Mouse (Mus musculus) liver, postnatal 0 days (tissue): ENCODE data around the gene Ccdc107. TPM values are rescaled to one million over a fixed set of nuclear protein-coding genes. Genes with fewer than 3 reads are reported as not detected.

Experiments used
- ATAC-seq: fragments of 200-750 bp; cut with Nextera tagmentation; 2 replicates; pipeline ENCODE4 v1.8.0; 2017; ENCODE audit warnings: mild to moderate bottlenecking, moderate library complexity
- DNase-seq: peaks from one replicate; pipeline ENCODE4 v3.0.0-alpha.2; 2016
- H3K27ac ChIP-seq: fragments of 300-500 bp; sonication (generic); 2 replicates; pipeline ENCODE4 v1.5.1; 2014; ENCODE audit warnings: antibody characterized with exemption, moderate library complexity, mild to moderate bottlenecking, low read depth
- H3K27me3 ChIP-seq: fragments of 300-500 bp; sonication (generic); 2 replicates; pipeline ENCODE4 v1.6.1; 2014; ENCODE audit warnings: low read length, control low read depth, mixed read lengths; ENCODE audit not compliant: insufficient read depth
- H3K36me3 ChIP-seq: fragments of 300-500 bp; sonication (generic); replicated peaks from 2 replicates; pipeline ENCODE4 v1.6.1; 2014; ENCODE audit warnings: mild to moderate bottlenecking, control low read depth, low read length, moderate library complexity, mixed read lengths; ENCODE audit not compliant: insufficient read depth
- H3K4me1 ChIP-seq: fragments of 300-500 bp; sonication (generic); 2 replicates; pipeline ENCODE4 v1.6.1; 2014; ENCODE audit warnings: antibody characterized with exemption, mild to moderate bottlenecking, control low read depth; ENCODE audit not compliant: insufficient read depth
- H3K4me2 ChIP-seq: fragments of 300-500 bp; sonication (generic); 2 replicates; pipeline ENCODE4 v1.6.1; 2014; ENCODE audit warnings: low read depth, mild to moderate bottlenecking, low read length, moderate library complexity, mixed read lengths
- H3K4me3 ChIP-seq: fragments of 300-500 bp; sonication (generic); 2 replicates; pipeline ENCODE4 v1.5.1; 2014; ENCODE audit warnings: low read depth, low read length
- H3K9ac ChIP-seq: fragments of 300-500 bp; sonication (generic); replicated peaks from 2 replicates; pipeline ENCODE4 v1.6.1; 2014; ENCODE audit warnings: mild to moderate bottlenecking, moderate library complexity
- H3K9me3 ChIP-seq: fragments of 300-500 bp; sonication (generic); 2 replicates; pipeline ENCODE4 v1.6.1; 2016; ENCODE audit warnings: mild to moderate bottlenecking, control low read depth, low read length, mixed read lengths
- CTCF ChIP-seq: sonication (generic); IDR thresholded peaks from 2 replicates; pipeline ENCODE4 v1.5.1; 2016; ENCODE audit warnings: antibody characterized with exemption, low read depth
- EP300 ChIP-seq: IDR thresholded peaks from 2 replicates; pipeline ENCODE4 v1.6.1; 2016; ENCODE audit warnings: antibody characterized with exemption, low read depth, mild to moderate bottlenecking
- WGBS: fragments of 180-500 bp; shearing (Covaris S2); extraction: QIAGEN DNeasy Blood & Tissue Kit; methylation state at CpG from one replicate; pipeline ENCODE4 v1.1.7; 2014; ENCODE audit not compliant: insufficient replicate concordance; 5-methylcytosine and 5-hydroxymethylcytosine counted together
- polyA plus RNA-seq: library from polyadenylated mRNA; unstranded; fragments of >200 nt; fragmentation: Nextera tagmentation; extraction: Ambion mirVana; gene quantifications from 2 replicates; pipeline ENCODE4 v1.2.1, GENCODE M21; 2015

Gene Ccdc107
- polyA plus RNA-seq, 1 experiment from 2014 or later = 41.1 TPM

- no peak overlapping the region for H3K4me3 ChIP-seq
- ATAC-seq (peak; percentile 12), DNase-seq (no peak)
- WGBS = 55% methylated on average over 5 of the region's 5 CpGs
- H3K4me2 ChIP-seq = no peak overlapping the region
- H3K4me1 ChIP-seq = peaks cover 12% of the 10 kb centered on the region
- no peaks in the 10 kb centered on the region for H3K27me3 ChIP-seq
- no peak overlapping the region for H3K9ac ChIP-seq
- H3K36me3 ChIP-seq = peaks cover 10% of the 10 kb centered on the region
- H3K27ac ChIP-seq = no peak overlapping the region
- no peak for TF ChIP-seq CTCF
- peak; percentile 50; the same call in 1 of the 2 replicates for TF ChIP-seq EP300
- H3K9me3 ChIP-seq = no peaks in the 10 kb centered on the region
These were observed 1.9 kb upstream of the Ccdc107 start for GRCm38 (mm10) chr4:43490801-43491200.

- 41% methylated on average over 12 of the region's 12 CpGs for WGBS
- no peaks in the 10 kb centered on the region for H3K27me3 ChIP-seq
- peaks cover 12% of the 10 kb centered on the region for H3K4me1 ChIP-seq
- peak overlapping the region; percentile 92 for H3K4me2 ChIP-seq
- TF ChIP-seq CTCF (no peak), EP300 (no peak)
- peak overlapping the region; percentile 44; the same call in 1 of the 2 replicates for H3K9ac ChIP-seq
- H3K9me3 ChIP-seq = no peaks in the 10 kb centered on the region
- peak overlapping the region; percentile 84 for H3K4me3 ChIP-seq
- DNase-seq (no peak), ATAC-seq (no peak)
- peak overlapping the region; percentile 83 for H3K27ac ChIP-seq
- peaks cover 22% of the 10 kb centered on the region for H3K36me3 ChIP-seq
These were observed 439 bp upstream of the Ccdc107 start for GRCm38 (mm10) chr4:43492101-43492820.

GRCm38 (mm10) chr4:43493186-43493845 lies 616 bp downstream of the Ccdc107 start:
- H3K4me2 ChIP-seq = peak overlapping the region; percentile 92
- peak; percentile 97 for DNase-seq
- H3K4me3 ChIP-seq = peak overlapping the region; percentile 84
- H3K9ac ChIP-seq = peak overlapping the region; percentile 83
- no peaks in the 10 kb centered on the region for H3K9me3 ChIP-seq
- peaks cover 12% of the 10 kb centered on the region for H3K4me1 ChIP-seq
- TF ChIP-seq CTCF (0 out of 2 replicates have a peak, but pooled peaks have one; percentile 19), EP300 (0 out of 2 replicates have a peak, but pooled peaks have one; percentile 3)
- ATAC-seq = peak; percentile 86
- no peaks in the 10 kb centered on the region for H3K27me3 ChIP-seq
- WGBS = 0% methylated on average over 47 of the region's 47 CpGs
- H3K27ac ChIP-seq = peak overlapping the region; percentile 83
- peaks cover 26% of the 10 kb centered on the region for H3K36me3 ChIP-seq

GRCm38 (mm10) chr4:43493846-43494240 lies 1.1 kb downstream of the Ccdc107 start:
- under 1% methylated on average over 9 of the region's 9 CpGs for WGBS
- TF ChIP-seq EP300 (no peak), CTCF (no peak)
- ATAC-seq = no peak
- Histone ChIP-seq H3K36me3 (peaks cover 26% of the 10 kb centered on the region), H3K27ac (peak overlapping the region; percentile 83), H3K9me3 (no peaks in the 10 kb centered on the region), H3K9ac (peak overlapping the region; percentile 83), H3K4me2 (peak overlapping the region; percentile 92), H3K27me3 (no peaks in the 10 kb centered on the region), H3K4me3 (peak overlapping the region; percentile 84), H3K4me1 (peaks cover 12% of the 10 kb centered on the region)
- DNase-seq = no peak

GRCm38 (mm10) chr4:43496587-43496986 lies 3.9 kb downstream of the Ccdc107 start:
- H3K36me3 ChIP-seq = peaks cover 26% of the 10 kb centered on the region
- H3K9ac ChIP-seq = no peak overlapping the region
- H3K27me3 ChIP-seq = no peaks in the 10 kb centered on the region
- H3K4me1 ChIP-seq = peaks cover 18% of the 10 kb centered on the region
- no peaks in the 10 kb centered on the region for H3K9me3 ChIP-seq
- no peak for DNase-seq
- H3K27ac ChIP-seq = no peak overlapping the region
- H3K4me2 ChIP-seq = no peak overlapping the region
- no peak for TF ChIP-seq CTCF
- TF ChIP-seq EP300 = no peak
- no peak overlapping the region for H3K4me3 ChIP-seq
- ATAC-seq = no peak
- 72% methylated on average over 6 of the region's 6 CpGs for WGBS

GRCm38 (mm10) chr4:43497405-43497804 lies 4.7 kb downstream of the Ccdc107 start:
- TF ChIP-seq EP300 = no peak
- no peak for TF ChIP-seq CTCF
- 93% methylated on average over 8 of the region's 8 CpGs for WGBS
- no peak overlapping the region; the same call in 1 of the 2 replicates for H3K4me2 ChIP-seq
- DNase-seq (no peak), ATAC-seq (no peak)
- H3K27me3 ChIP-seq = no peaks in the 10 kb centered on the region
- H3K27ac ChIP-seq = no peak overlapping the region
- no peak overlapping the region for H3K9ac ChIP-seq
- H3K4me1 ChIP-seq = peaks cover 18% of the 10 kb centered on the region
- H3K9me3 ChIP-seq = no peaks in the 10 kb centered on the region
- H3K36me3 ChIP-seq = peaks cover 26% of the 10 kb centered on the region
- H3K4me3 ChIP-seq = peak overlapping the region; percentile 60; the same call in 1 of the 2 replicates
